Mouse (Mus musculus) lung, postnatal 25 days (tissue): Measurements from ENCODE around the gene Spats2.
A peak's percentile ranks its signal among the peaks of the same experiment; 100 is the strongest.

Experiments used
- DNase-seq: peaks from one replicate; pipeline ENCODE4 v3.0.0; 2022; ENCODE audit warnings: low spot score

Gene Spats2

GRCm38 (mm10) chr15:99097840-99098492, 27.8 kb upstream of the Spats2 start:
- DNase-seq, result peak; percentile 37

GRCm38 (mm10) chr15:99098493-99098861, 27.2 kb upstream of the Spats2 start:
- DNase-seq, result no peak

GRCm38 (mm10) chr15:99099139-99099556, 26.6 kb upstream of the Spats2 start:
- peak; percentile 69 for DNase-seq

GRCm38 (mm10) chr15:99099984-99100383, 25.7 kb upstream of the Spats2 start:
- no peak for DNase-seq

GRCm38 (mm10) chr15:99105238-99105637, 20.5 kb upstream of the Spats2 start:
- DNase-seq, result no peak

- DNase-seq, result no peak
Measured at GRCm38 (mm10) chr15:99107866-99108265, 17.9 kb upstream of the Spats2 start.

GRCm38 (mm10) chr15:99111139-99111538, 14.6 kb upstream of the Spats2 start:
- no peak for DNase-seq

GRCm38 (mm10) chr15:99111809-99112208, 13.9 kb upstream of the Spats2 start:
- DNase-seq, result no peak

- no peak for DNase-seq
Measured at GRCm38 (mm10) chr15:99112843-99113395, 12.8 kb upstream of the Spats2 start.

- no peak for DNase-seq
Measured at GRCm38 (mm10) chr15:99113396-99113975, 12.2 kb upstream of the Spats2 start.

- DNase-seq, result no peak
Measured at GRCm38 (mm10) chr15:99114312-99115064, 11.2 kb upstream of the Spats2 start.

- DNase-seq, result no peak
Measured at GRCm38 (mm10) chr15:99115065-99115423, 10.7 kb upstream of the Spats2 start.

- DNase-seq, result no peak
Measured at GRCm38 (mm10) chr15:99116539-99116938, 9.2 kb upstream of the Spats2 start.

GRCm38 (mm10) chr15:99120814-99121213, 4.9 kb upstream of the Spats2 start:
- no peak for DNase-seq

- no peak for DNase-seq
Measured at GRCm38 (mm10) chr15:99122642-99123041, 3.1 kb upstream of the Spats2 start.

- DNase-seq, result peak; percentile 85
Measured at GRCm38 (mm10) chr15:99126081-99126815, 532 bp downstream of the Spats2 start.

- DNase-seq, result no peak
Measured at GRCm38 (mm10) chr15:99126816-99127365, 1.2 kb downstream of the Spats2 start.

- no peak for DNase-seq
Measured at GRCm38 (mm10) chr15:99127851-99128522, 2.3 kb downstream of the Spats2 start.

GRCm38 (mm10) chr15:99129441-99129840, 3.7 kb downstream of the Spats2 start:
- no peak for DNase-seq

- no peak for DNase-seq
Measured at GRCm38 (mm10) chr15:99129956-99130910, 4.5 kb downstream of the Spats2 start.
